Mouse (Mus musculus) heart, postnatal 0 days (tissue): ENCODE measurements around the gene March8.

Experiments
- CTCF ChIP-seq: IDR thresholded peaks from 2 replicates; pipeline ENCODE4 v1.5.1; 2016; ENCODE audit warnings: antibody characterized with exemption, control low read depth, low read depth
- EP300 ChIP-seq: IDR thresholded peaks from 2 replicates; pipeline ENCODE4 v1.6.1; 2016; ENCODE audit warnings: antibody characterized with exemption, low read depth

DNA sequence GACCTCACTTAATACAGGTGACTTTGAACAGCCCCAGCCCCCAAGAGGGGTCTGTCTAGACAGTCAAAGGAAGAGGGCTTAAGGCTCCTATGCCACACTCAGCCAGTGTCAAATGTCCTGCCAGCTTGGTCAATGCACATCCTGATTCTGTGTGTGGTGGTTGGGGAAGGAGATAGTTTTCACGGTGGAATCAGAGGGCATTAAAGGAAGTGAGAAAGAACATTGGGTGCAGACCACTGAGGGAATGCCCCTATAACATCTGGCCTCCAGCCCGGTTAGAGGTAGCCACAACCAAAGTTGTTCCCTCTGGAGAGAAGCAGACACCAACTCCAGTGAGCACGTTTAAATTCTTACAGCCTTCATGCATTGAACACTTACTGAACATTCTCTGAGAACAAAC lies 89.7 kb downstream of the March8 start:
- no peak for TF ChIP-seq CTCF
- TF ChIP-seq EP300: no peak
